Mouse (Mus musculus): ENCODE measurements at regions not wholly inside any gene's neighbourhood (a gene's known extent, or its start where the extent isn't known, plus 50 kb on each side); places are given as distances from the start of the nearest gene placed in this dataset.

DNA sequence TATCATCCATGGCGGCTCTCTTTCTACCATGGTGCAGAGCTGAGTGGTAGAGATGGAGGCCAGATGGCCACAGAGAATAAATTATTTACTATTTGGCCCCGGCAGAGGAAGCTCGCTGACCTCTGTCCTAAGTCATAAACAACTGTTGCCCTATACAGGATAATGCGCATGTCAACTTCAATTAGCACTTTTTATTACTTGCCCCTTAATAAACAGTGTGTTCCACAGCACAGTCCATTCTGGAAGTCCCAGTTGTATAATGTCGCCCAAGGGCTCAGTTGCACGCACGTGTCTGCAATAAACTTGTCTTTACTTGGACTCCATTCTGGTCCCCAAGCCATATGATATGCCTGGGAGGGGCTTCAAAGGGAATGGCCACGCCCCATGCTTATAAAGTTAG, 150.1 kb upstream of the Runx1 start:
- no peaks in the 10 kb centered on the region for H3K36me3 ChIP-seq
- H3K4me1 ChIP-seq = no peaks in the 10 kb centered on the region
- no peak overlapping the region for H3K4me3 ChIP-seq
- H3K27me3 ChIP-seq = no peaks in the 10 kb centered on the region
- 80% methylated on average over 8 of the region's 8 CpGs for WGBS
- no peak overlapping the region for H3K9ac ChIP-seq
- ATAC-seq (ENCODE audit: insufficient number of reproducible peaks, insufficient read depth, low FRiP score, low TSS enrichment, low read depth) = no peak
- H3K9me3 ChIP-seq = no peaks in the 10 kb centered on the region
- no peak overlapping the region for H3K27ac ChIP-seq
- no peak overlapping the region for H3K4me2 ChIP-seq

DNA sequence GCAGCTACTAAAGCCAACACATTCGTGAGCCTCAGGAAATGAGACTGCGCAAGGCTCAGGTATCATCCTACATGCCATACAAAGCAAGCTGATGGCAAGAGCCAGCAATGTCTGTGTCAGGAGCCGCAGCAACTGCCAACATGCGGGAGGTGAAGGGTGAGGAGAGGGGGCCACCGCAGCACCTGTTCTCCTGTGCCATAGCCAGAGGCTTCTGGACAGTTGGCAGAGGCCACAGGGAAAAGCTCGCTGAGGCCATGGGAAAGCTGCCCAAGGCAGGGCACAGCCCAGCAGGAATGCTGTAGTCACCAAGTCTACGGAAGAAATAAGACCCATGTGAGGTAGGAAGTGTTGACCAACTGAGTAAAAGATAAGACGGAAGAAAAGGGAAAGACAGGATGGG, 149.1 kb upstream of the Runx1 start:
- Histone ChIP-seq H3K4me2 (no peak overlapping the region), H3K9me3 (no peaks in the 10 kb centered on the region), H3K27me3 (no peaks in the 10 kb centered on the region), H3K9ac (no peak overlapping the region), H3K27ac (no peak overlapping the region), H3K4me1 (no peaks in the 10 kb centered on the region), H3K4me3 (no peak overlapping the region), H3K36me3 (no peaks in the 10 kb centered on the region)
- ATAC-seq (ENCODE audit: insufficient number of reproducible peaks, insufficient read depth, low FRiP score, low TSS enrichment, low read depth) = no peak
- 75% methylated on average over 8 of the region's 8 CpGs for WGBS

DNA sequence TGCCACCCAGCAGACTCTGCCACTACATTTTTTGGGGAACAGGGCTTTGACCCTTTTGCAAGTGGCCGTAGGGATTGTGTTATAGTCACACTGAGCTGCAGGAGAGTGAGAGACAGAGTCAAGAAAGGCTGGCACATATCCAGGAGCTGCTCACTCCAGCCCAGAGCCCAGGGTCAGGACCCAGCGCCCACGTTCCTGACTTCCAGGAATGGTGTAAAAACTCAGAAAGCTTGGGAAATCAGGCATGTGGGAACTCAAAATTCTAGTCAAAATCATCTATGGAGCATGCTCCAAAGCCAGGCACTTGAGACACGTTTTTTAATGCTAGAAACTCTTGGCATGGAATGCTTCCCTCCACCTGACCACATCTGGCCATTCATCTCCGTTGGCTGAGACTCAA, 146.7 kb upstream of the Runx1 start:
- H3K4me1 ChIP-seq = no peaks in the 10 kb centered on the region
- WGBS = 73% methylated on average over 5 of the region's 5 CpGs
- H3K9me3 ChIP-seq = no peaks in the 10 kb centered on the region
- no peaks in the 10 kb centered on the region for H3K36me3 ChIP-seq
- ATAC-seq (ENCODE audit: insufficient number of reproducible peaks, insufficient read depth, low FRiP score, low TSS enrichment, low read depth) = no peak
- H3K4me3 ChIP-seq = no peak overlapping the region
- H3K9ac ChIP-seq = no peak overlapping the region
- H3K27ac ChIP-seq = no peak overlapping the region
- no peak overlapping the region for H3K4me2 ChIP-seq
- no peaks in the 10 kb centered on the region for H3K27me3 ChIP-seq

DNA sequence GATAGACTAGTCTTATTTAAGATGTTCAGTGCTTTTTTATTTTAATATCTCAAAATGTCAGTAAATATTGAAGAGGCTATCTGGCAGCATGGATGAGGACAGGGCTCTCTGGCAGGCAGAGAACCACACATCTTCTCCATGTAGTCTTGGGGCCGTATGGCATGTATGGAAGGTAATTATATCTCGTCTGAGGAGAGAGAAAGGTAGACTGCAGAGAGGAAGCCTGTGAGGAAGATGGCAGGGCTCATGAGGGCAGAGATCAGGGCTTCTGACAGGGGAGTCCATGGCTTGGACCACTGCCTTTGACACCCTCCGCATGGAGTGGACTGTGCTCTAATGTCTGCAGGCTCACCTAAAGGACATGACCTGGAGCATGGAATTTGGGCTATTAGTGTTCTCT, 146.0 kb upstream of the Runx1 start:
- WGBS = 73% methylated on average over 3 of the region's 3 CpGs
- ATAC-seq (ENCODE audit: insufficient number of reproducible peaks, insufficient read depth, low FRiP score, low TSS enrichment, low read depth) = no peak
- H3K27me3 ChIP-seq = no peaks in the 10 kb centered on the region
- H3K4me2 ChIP-seq = no peak overlapping the region
- H3K36me3 ChIP-seq = no peaks in the 10 kb centered on the region
- no peaks in the 10 kb centered on the region for H3K9me3 ChIP-seq
- H3K27ac ChIP-seq = no peak overlapping the region
- no peaks in the 10 kb centered on the region for H3K4me1 ChIP-seq
- H3K9ac ChIP-seq = no peak overlapping the region
- no peak overlapping the region for H3K4me3 ChIP-seq

DNA sequence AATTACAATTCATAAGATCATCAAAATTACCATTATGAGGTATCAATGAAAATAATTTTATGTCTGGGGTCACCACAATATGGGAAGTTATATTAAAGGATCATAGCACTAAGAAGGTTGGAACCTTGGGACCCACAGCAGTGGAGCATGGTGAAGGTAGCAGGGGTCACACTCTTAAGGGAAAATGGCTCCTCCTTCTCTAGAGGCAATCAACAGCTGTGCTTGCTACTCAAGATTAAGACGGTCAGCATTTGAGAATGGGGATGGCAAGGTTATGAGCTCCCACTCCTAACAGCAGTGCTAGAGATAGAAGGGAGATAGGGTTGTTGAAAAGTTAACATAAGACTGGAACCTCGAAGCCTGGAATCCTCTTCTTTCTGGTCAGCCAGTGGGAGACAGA, 144.6 kb upstream of the Runx1 start:
- H3K9me3 ChIP-seq = no peaks in the 10 kb centered on the region
- H3K27ac ChIP-seq = no peak overlapping the region
- H3K4me2 ChIP-seq = no peak overlapping the region
- H3K27me3 ChIP-seq = no peaks in the 10 kb centered on the region
- no peak overlapping the region for H3K4me3 ChIP-seq
- no peaks in the 10 kb centered on the region for H3K36me3 ChIP-seq
- H3K4me1 ChIP-seq = no peaks in the 10 kb centered on the region
- 80% methylated on average over 2 of the region's 2 CpGs for WGBS
- no peak overlapping the region for H3K9ac ChIP-seq
- no peak for ATAC-seq (ENCODE audit: insufficient number of reproducible peaks, insufficient read depth, low FRiP score, low TSS enrichment, low read depth)

DNA sequence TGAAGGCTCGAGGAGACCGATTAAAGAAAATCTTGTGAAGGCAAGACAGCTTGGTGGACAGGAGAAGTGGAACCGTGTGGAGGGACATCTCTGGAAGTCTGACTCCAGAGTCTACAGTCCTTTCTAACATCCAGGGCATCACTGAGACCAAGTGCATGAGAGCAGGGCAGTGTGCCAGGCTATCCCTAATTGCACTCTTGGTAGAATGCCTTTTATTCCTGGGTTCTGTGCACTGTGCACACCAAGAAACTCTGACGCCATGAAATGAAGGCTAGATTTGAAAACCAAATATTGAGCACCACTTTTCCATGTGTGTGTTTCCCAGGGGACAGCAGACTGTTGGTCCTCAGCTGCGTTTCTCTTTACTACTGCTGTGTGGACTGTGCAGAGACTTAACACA, 143.1 kb upstream of the Runx1 start:
- 91% methylated on average over 5 of the region's 5 CpGs for WGBS
- no peak for ATAC-seq (ENCODE audit: insufficient number of reproducible peaks, insufficient read depth, low FRiP score, low TSS enrichment, low read depth)
- H3K4me2 ChIP-seq = no peak overlapping the region

DNA sequence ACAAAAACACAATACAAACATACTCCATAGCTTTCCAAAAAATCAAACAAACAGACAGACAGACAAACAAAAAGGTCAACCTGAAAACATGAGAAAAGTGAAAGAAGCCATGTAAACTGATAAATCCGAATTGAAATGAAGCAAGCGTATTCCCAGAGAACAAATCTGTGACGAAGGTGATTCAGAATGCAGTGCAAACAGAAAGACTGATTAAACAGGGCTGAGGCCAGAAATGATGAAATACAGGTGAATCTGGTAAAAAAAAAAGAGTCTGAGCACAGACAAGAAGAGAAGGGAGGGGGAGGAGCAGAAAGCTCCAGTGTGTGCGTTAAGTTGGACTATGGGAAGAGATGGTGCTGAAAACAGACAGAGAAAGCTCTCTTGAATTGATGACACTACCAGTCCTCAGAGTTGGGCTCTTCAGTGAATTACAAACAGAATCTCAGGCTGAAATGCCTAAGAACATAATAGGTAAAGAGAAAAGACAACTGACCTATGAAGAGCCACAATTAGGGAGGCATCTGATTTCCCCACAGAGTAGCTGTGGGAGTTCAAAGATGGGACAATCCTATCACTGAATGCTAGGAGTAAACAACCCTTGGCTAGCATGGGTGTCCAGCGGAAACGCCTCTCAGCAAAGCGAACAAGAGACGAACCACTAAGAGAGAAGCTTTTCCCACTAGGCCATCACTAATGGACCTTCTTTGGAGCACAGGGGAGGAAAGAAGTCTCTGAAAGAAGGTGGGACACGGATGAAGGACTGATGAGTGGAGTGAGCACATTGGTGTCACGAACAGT, 140.3 kb upstream of the Runx1 start:
- Histone ChIP-seq H3K27me3 (no peaks in the 10 kb centered on the region), H3K9me3 (no peaks in the 10 kb centered on the region), H3K36me3 (no peaks in the 10 kb centered on the region), H3K4me1 (0 out of 2 replicates have a peak, but pooled peaks cover under 1% of the 10 kb centered on the region), H3K4me3 (no peak overlapping the region), H3K9ac (no peak overlapping the region), H3K27ac (no peak overlapping the region; the same call in 1 of the 2 replicates), H3K4me2 (no peak overlapping the region)
- 84% methylated on average over 10 of the region's 10 CpGs for WGBS
- no peak for ATAC-seq (ENCODE audit: insufficient number of reproducible peaks, insufficient read depth, low FRiP score, low TSS enrichment, low read depth)

More for the DNA sequence above, 143.1 kb upstream of the Runx1 start:
- Histone ChIP-seq H3K9ac (no peak overlapping the region), H3K27ac (no peak overlapping the region), H3K27me3 (no peaks in the 10 kb centered on the region), H3K9me3 (no peaks in the 10 kb centered on the region), H3K36me3 (no peaks in the 10 kb centered on the region), H3K4me1 (no peaks in the 10 kb centered on the region), H3K4me3 (no peak overlapping the region)

DNA sequence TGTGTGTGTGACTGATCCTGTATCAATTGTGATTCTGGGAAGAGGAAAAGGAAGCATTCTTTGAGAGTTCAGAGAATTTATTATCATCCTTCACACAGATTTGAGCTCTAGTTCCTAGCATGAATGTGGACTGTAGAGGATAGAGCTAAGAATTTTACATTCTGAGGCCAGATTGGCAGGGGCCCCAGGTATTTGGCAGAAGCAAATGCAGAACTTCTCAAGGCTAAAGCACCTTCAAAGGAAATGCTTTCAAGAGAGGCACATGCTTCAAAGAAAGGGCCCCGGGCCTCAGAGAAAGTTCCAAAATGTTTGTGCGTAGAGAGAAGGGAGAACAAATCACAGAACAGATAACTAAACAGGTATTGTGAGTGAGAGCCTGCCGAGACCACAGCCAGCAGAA, 139.7 kb upstream of the Runx1 start:
- ATAC-seq (ENCODE audit: insufficient number of reproducible peaks, insufficient read depth, low FRiP score, low TSS enrichment, low read depth) = no peak
- H3K27me3 ChIP-seq = no peaks in the 10 kb centered on the region
- 66% methylated on average over 3 of the region's 3 CpGs for WGBS
- no peak overlapping the region for H3K9ac ChIP-seq
- H3K4me2 ChIP-seq = no peak overlapping the region
- no peaks in the 10 kb centered on the region for H3K9me3 ChIP-seq
- no peak overlapping the region for H3K27ac ChIP-seq
- 0 out of 2 replicates have a peak, but pooled peaks cover 4% of the 10 kb centered on the region for H3K4me1 ChIP-seq
- H3K4me3 ChIP-seq = no peak overlapping the region
- no peaks in the 10 kb centered on the region for H3K36me3 ChIP-seq

DNA sequence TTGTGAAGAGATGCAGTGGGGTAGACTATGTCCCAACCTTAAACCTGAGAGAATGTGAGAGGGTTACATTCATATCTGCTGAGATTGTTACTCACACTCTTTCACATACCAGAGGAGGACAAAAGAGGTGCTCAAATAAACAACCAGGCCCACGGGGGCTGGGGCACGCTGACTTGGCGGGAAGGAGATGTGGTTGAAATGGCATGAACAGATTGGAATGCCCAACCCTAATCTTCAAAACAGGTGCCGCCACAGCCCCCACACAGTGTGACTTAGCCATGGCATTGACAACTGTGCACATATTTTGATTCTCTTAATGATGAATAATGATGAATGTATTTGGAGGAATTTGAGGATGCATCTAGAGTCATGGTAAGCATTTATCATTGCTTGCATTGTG, 137.6 kb upstream of the Runx1 start:
- Histone ChIP-seq H3K27ac (no peak overlapping the region), H3K9me3 (no peaks in the 10 kb centered on the region), H3K4me2 (no peak overlapping the region), H3K4me1 (0 out of 2 replicates have a peak, but pooled peaks cover 4% of the 10 kb centered on the region), H3K27me3 (no peaks in the 10 kb centered on the region), H3K36me3 (no peaks in the 10 kb centered on the region), H3K9ac (no peak overlapping the region), H3K4me3 (no peak overlapping the region)
- no peak for ATAC-seq (ENCODE audit: insufficient number of reproducible peaks, insufficient read depth, low FRiP score, low TSS enrichment, low read depth)
- WGBS = 86% methylated on average over 4 of the region's 4 CpGs

DNA sequence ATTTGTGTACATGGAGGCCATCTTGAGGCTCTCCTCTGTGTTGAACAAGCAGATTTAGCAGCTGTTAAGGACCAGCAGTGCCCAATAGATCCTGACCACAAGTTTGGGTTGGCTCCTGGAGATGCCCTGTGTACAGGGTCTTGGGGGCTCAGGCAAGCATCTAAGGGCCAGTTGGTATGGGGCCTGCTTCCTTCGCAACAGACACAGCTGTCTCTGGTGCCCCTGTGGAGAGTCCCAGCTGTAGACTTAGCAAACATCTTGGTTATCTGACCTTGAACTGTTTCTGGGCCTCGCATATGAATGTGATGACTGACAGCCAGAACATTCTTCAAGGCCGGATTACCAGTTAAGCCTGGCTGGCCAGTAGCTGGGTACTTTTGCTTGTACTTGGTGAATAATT, 135.4 kb upstream of the Runx1 start:
- H3K4me2 ChIP-seq = no peak overlapping the region
- H3K9me3 ChIP-seq = no peaks in the 10 kb centered on the region
- no peaks in the 10 kb centered on the region for H3K36me3 ChIP-seq
- 74% methylated on average over 3 of the region's 3 CpGs for WGBS
- 0 out of 2 replicates have a peak, but pooled peaks cover 4% of the 10 kb centered on the region for H3K4me1 ChIP-seq
- no peak for ATAC-seq (ENCODE audit: insufficient number of reproducible peaks, insufficient read depth, low FRiP score, low TSS enrichment, low read depth)
- H3K9ac ChIP-seq = no peak overlapping the region
- no peak overlapping the region for H3K27ac ChIP-seq
- no peaks in the 10 kb centered on the region for H3K27me3 ChIP-seq
- no peak overlapping the region for H3K4me3 ChIP-seq

DNA sequence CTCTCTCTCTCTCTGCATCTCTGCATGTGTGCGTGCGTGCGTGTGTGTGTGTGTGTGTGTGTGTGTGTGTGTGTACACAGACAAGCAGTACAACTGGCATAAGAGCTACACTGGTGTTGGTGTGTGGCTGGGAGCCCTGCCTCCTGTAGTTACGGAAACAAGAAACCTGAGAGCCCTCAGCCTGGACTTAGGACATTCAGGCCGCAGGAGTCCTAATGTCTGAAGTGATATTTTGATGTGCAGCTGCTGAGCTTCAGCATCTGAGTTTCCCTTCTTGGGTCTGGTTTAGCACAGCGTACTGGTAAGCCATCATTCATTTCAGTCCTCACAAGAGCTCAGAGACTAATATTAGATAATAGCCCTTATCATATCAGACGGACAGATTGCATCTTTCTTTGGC, 134.8 kb upstream of the Runx1 start:
- H3K4me3 ChIP-seq = no peak overlapping the region
- no peak overlapping the region for H3K27ac ChIP-seq
- H3K9ac ChIP-seq = no peak overlapping the region
- H3K36me3 ChIP-seq = no peaks in the 10 kb centered on the region
- 67% methylated on average over 7 of the region's 7 CpGs for WGBS
- ATAC-seq (ENCODE audit: insufficient number of reproducible peaks, insufficient read depth, low FRiP score, low TSS enrichment, low read depth) = no peak
- no peak overlapping the region for H3K4me2 ChIP-seq
- H3K27me3 ChIP-seq = no peaks in the 10 kb centered on the region
- H3K4me1 ChIP-seq = peaks cover 4% of the 10 kb centered on the region
- no peaks in the 10 kb centered on the region for H3K9me3 ChIP-seq

DNA sequence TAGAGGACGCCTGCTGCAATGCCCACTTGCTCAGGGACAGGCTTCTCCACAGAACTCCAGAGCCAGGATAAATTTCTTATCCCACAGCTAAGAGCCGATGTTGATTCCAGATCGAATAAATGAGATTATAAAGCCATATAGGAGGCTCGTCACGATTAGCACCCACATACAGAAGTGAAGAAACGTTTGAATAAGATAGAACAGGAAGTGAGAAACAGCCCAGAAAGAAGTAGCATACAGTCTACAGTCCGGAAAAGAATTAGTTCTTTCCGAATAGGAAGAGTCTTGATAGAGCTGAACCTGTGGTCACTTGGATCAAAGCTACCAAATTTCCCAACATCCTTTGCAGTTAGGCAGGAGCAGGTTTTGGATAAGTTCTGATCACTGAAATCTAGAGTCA, 133.0 kb upstream of the Runx1 start:
- Histone ChIP-seq H3K27ac (no peak overlapping the region), H3K9me3 (no peaks in the 10 kb centered on the region), H3K36me3 (no peaks in the 10 kb centered on the region), H3K4me3 (no peak overlapping the region), H3K9ac (no peak overlapping the region), H3K4me1 (peaks cover 22% of the 10 kb centered on the region), H3K4me2 (no peak overlapping the region), H3K27me3 (no peaks in the 10 kb centered on the region)
- WGBS = 89% methylated on average over 8 of the region's 8 CpGs
- no peak for ATAC-seq (ENCODE audit: insufficient number of reproducible peaks, insufficient read depth, low FRiP score, low TSS enrichment, low read depth)
